Mouse (Mus musculus) kidney, adult 2 months (tissue): ENCODE measurements around the gene Aig1. TPM values are rescaled to one million over a fixed set of nuclear protein-coding genes. Genes with fewer than 3 reads are reported as not detected.

Experiments
- DNase-seq: peaks from one replicate; pipeline ENCODE4 v3.0.0; 2021
- H3K27ac ChIP-seq: fragments of 200-500 bp; 2 replicates; pipeline ENCODE4 v1.5.1; 2012; ENCODE audit warnings: low read depth, low read length, control low read depth, inconsistent platforms; ENCODE audit not compliant: insufficient read depth
- H3K27me3 ChIP-seq: fragments of 200-500 bp; replicated peaks from 2 replicates; pipeline ENCODE4 v1.6.1; 2012; ENCODE audit warnings: mild to moderate bottlenecking, moderate library complexity, low read length, inconsistent platforms; ENCODE audit not compliant: control insufficient read depth, insufficient read depth
- H3K36me3 ChIP-seq: fragments of 200-500 bp; 2 replicates; pipeline ENCODE4 v1.6.1; 2012; ENCODE audit warnings: mild to moderate bottlenecking, moderate library complexity, low read length, inconsistent platforms; ENCODE audit not compliant: control insufficient read depth, insufficient read depth
- H3K4me1 ChIP-seq: fragments of 200-500 bp; 2 replicates; pipeline ENCODE4 v1.6.1; 2011; ENCODE audit warnings: low read length; ENCODE audit not compliant: control insufficient read depth, insufficient read depth
- H3K4me3 ChIP-seq: fragments of 200-500 bp; 2 replicates; pipeline ENCODE4 v1.5.1; 2011; ENCODE audit warnings: mild to moderate bottlenecking, low read depth, low read length, control low read depth; ENCODE audit not compliant: insufficient read depth
- CTCF ChIP-seq: fragments of 200-500 bp; conservative IDR thresholded peaks from 2 replicates; pipeline ENCODE4 v1.5.1; 2011; ENCODE audit warnings: low read depth, mild to moderate bottlenecking, control low read depth, low read length, moderate library complexity, mixed read lengths; ENCODE audit not compliant: insufficient read depth, insufficient read length
- POLR2A ChIP-seq: fragments of 200-500 bp; IDR thresholded peaks from one replicate; pipeline ENCODE4 v1.6.1; 2011; ENCODE audit warnings: low read depth, low read length, control low read depth
- WGBS: fragments of 180-500 bp; shearing (Covaris S2); methylation state at CpG from one replicate; pipeline ENCODE4 v1.1.7; 2018; 5-methylcytosine and 5-hydroxymethylcytosine counted together
- polyA plus RNA-seq: library from polyadenylated mRNA; depleted of rRNA; stranded (reverse); fragments of >200 nt; gene quantifications from 2 replicates; pipeline ENCODE4 v1.2.3, GENCODE M21; 2012

Aig1 gene
- polyA plus RNA-seq, 1 experiment: 68.4 TPM

GRCm38 (mm10) chr10:13806806-13807205, 62.0 kb downstream of the Aig1 start:
- Histone ChIP-seq H3K27ac (no peak overlapping the region), H3K27me3 (no peaks in the 10 kb centered on the region), H3K4me1 (no peaks in the 10 kb centered on the region), H3K4me3 (no peak overlapping the region), H3K36me3 (no peaks in the 10 kb centered on the region)
- no peak for TF ChIP-seq CTCF
- no peak for TF ChIP-seq POLR2A
- DNase-seq: no peak

- no peak for DNase-seq
- no peak overlapping the region for H3K4me3 ChIP-seq
- peaks cover 2% of the 10 kb centered on the region for H3K36me3 ChIP-seq
- 94% methylated on average over 5 of the region's 5 CpGs for WGBS
- no peaks in the 10 kb centered on the region for H3K27me3 ChIP-seq
- TF ChIP-seq POLR2A (no peak), CTCF (no peak)
- no peak overlapping the region for H3K27ac ChIP-seq
- no peaks in the 10 kb centered on the region for H3K4me1 ChIP-seq
These were observed 67.5 kb downstream of the Aig1 start for GRCm38 (mm10) chr10:13801296-13801695.

- H3K27ac ChIP-seq: no peak overlapping the region
- 81% methylated on average over 1 of the region's 1 CpGs for WGBS
- no peak for DNase-seq
- TF ChIP-seq CTCF (no peak), POLR2A (no peak)
- no peaks in the 10 kb centered on the region; the same call in 1 of the 2 replicates for H3K27me3 ChIP-seq
- H3K4me1 ChIP-seq: no peaks in the 10 kb centered on the region
- H3K36me3 ChIP-seq: peaks cover 2% of the 10 kb centered on the region
- H3K4me3 ChIP-seq: no peak overlapping the region
These were observed 75.3 kb downstream of the Aig1 start for GRCm38 (mm10) chr10:13793458-13793857.

- no peaks in the 10 kb centered on the region for H3K4me1 ChIP-seq
- H3K27ac ChIP-seq: no peak overlapping the region
- H3K27me3 ChIP-seq: no peaks in the 10 kb centered on the region; the same call in 1 of the 2 replicates
- peaks cover 2% of the 10 kb centered on the region for H3K36me3 ChIP-seq
- H3K4me3 ChIP-seq: no peak overlapping the region
- DNase-seq: no peak
- no peak for TF ChIP-seq CTCF
- no peak for TF ChIP-seq POLR2A
- 75% methylated on average over 8 of the region's 8 CpGs for WGBS
These were observed 76.0 kb downstream of the Aig1 start for GRCm38 (mm10) chr10:13792788-13793187.

GRCm38 (mm10) chr10:13789604-13790003, 79.2 kb downstream of the Aig1 start:
- no peak overlapping the region for H3K4me3 ChIP-seq
- no peak for DNase-seq
- H3K27ac ChIP-seq: no peak overlapping the region
- H3K27me3 ChIP-seq: no peaks in the 10 kb centered on the region; the same call in 1 of the 2 replicates
- H3K36me3 ChIP-seq: no peaks in the 10 kb centered on the region; the same call in 1 of the 2 replicates
- 66% methylated on average over 1 of the region's 1 CpGs for WGBS
- no peaks in the 10 kb centered on the region for H3K4me1 ChIP-seq
- no peak for TF ChIP-seq POLR2A
- no peak for TF ChIP-seq CTCF

- no peaks in the 10 kb centered on the region; the same call in 1 of the 2 replicates for H3K27me3 ChIP-seq
- 90% methylated on average over 9 of the region's 9 CpGs for WGBS
- no peak overlapping the region for H3K4me3 ChIP-seq
- no peaks in the 10 kb centered on the region for H3K4me1 ChIP-seq
- no peak overlapping the region for H3K27ac ChIP-seq
- no peak for TF ChIP-seq CTCF
- TF ChIP-seq POLR2A: no peak
- no peaks in the 10 kb centered on the region; the same call in 1 of the 2 replicates for H3K36me3 ChIP-seq
- DNase-seq: no peak
These were observed 80.7 kb downstream of the Aig1 start for GRCm38 (mm10) chr10:13788057-13788456.

- 55% methylated on average over 5 of the region's 5 CpGs for WGBS
These were observed 86.0 kb downstream of the Aig1 start for GRCm38 (mm10) chr10:13782774-13783173.

More at GRCm38 (mm10) chr10:13782774-13783173, 86.0 kb downstream of the Aig1 start:
- Histone ChIP-seq H3K36me3 (no peaks in the 10 kb centered on the region), H3K4me3 (no peak overlapping the region), H3K4me1 (no peaks in the 10 kb centered on the region), H3K27me3 (no peaks in the 10 kb centered on the region), H3K27ac (no peak overlapping the region)
- no peak for DNase-seq
- TF ChIP-seq CTCF (no peak), POLR2A (no peak)
